Mouse (Mus musculus) central nervous system, embryonic 18 days (tissue): ENCODE results near the gene Pnpla1. TPM values are rescaled to one million over a fixed set of nuclear protein-coding genes. Genes with fewer than 3 reads are reported as not detected.

Experiments
- polyA plus RNA-seq: library from polyadenylated mRNA; depleted of rRNA; stranded (reverse); fragments of >200 nt; gene quantifications from 2 replicates; pipeline ENCODE4 v1.2.3, GENCODE M21; 2012; rRNA removed

The Pnpla1 gene
- polyA plus RNA-seq = 0.04 and 0.14 TPM in 2 replicates

DNA sequence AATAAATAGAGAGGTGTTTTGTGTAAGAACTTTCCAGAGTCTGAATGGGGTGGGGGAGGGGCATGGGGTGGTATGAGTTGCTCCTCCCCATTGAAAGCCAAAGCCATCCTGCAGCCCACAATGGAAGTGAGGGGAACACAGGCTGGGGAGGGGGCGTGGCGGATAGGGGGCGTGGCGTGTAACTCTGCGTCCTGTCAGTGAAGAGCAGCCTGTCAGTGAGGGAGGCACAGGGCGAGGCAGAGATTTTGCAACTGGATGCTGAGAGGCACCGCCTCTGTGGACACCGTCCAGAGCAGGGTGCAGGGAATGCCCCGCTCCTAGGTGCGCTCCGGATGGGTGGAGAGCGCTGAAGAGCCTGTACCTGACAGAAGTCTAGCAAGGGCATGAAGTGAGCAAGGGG, at the start of gene Pnpla1:
TSS of gene Pnpla1 (plus strand) at position 207 of the 400 bp plus-strand sequence.

DNA sequence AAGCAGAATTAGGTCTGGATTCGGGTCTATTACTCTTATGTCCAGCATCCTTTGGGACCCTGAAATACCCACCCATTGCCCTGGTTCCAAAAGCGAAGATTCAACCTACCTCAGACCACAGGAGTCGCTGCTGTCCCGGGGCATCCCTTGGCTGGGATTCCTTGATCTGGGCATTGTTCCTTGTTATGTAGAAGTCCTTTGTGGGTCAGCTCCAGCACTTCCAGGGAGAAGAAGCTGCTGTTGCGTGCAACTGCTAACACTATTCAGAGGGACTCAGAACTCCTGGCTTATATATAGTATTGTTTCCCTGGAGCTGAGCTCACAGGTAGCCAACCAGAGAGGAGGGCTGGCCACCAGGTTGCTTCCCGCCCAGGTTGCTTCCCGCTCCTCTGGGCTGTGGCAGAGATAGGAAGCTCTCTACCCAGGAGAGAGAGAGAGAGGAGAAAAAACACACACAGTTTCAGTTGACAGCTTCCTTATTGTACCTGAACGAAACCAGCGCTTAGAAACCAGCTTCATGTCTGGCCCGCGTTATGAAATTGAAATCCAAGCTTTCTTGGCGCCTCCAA, 56.9 kb downstream of the Pnpla1 start, which contains the start of gene 4930539E08Rik:
TSS of gene 4930539E08Rik (minus strand) at position 265 of the 569 bp plus-strand sequence.

Other genes with a start within 250 kb of the Pnpla1 start
- gene Srpk1, start 235.7 kb upstream of the Pnpla1 start, polyA plus RNA-seq = 60.2 and 61.1 TPM in 2 replicates
- gene Slc26a8, start 168.2 kb upstream of the Pnpla1 start, polyA plus RNA-seq = 4.1 and 4.5 TPM in 2 replicates
- gene Mapk14, start 167.1 kb upstream of the Pnpla1 start, polyA plus RNA-seq = 65.5 and 67.4 TPM in 2 replicates
- gene AC170998.1, start 132.3 kb upstream of the Pnpla1 start, polyA plus RNA-seq = 0.56 and 0.62 TPM in 2 replicates
- 1.2 and 4.9 TPM in 2 replicates for gene Mapk13, start 89.1 kb upstream of the Pnpla1 start, polyA plus RNA-seq
- gene Brpf3, start 57.3 kb upstream of the Pnpla1 start, polyA plus RNA-seq = 29.1 and 33.9 TPM in 2 replicates
- gene 4930539E08Rik, start 56.9 kb downstream of the Pnpla1 start, polyA plus RNA-seq = 2.6 and 2.9 TPM in 2 replicates
- gene Pxt1, start 85.4 kb downstream of the Pnpla1 start, polyA plus RNA-seq = 0.11 TPM in 1 of 2 replicates, not detected in the other
- gene Kctd20, start 93.5 kb downstream of the Pnpla1 start, polyA plus RNA-seq = 71.8 and 72.3 TPM in 2 replicates
- 91.9 and 94.6 TPM in 2 replicates for gene Stk38, start 149.6 kb downstream of the Pnpla1 start, polyA plus RNA-seq
- 330 and 355 TPM in 2 replicates for gene Srsf3, start 174.2 kb downstream of the Pnpla1 start, polyA plus RNA-seq
- gene Cdkn1a, start 232.6 kb downstream of the Pnpla1 start, polyA plus RNA-seq = 45.1 and 51.9 TPM in 2 replicates